Mouse (Mus musculus): ENCODE results near the gene Dgat2l6. TPM values are rescaled to one million over a fixed set of nuclear protein-coding genes. Genes with fewer than 3 reads are reported as not detected.

Gene Dgat2l6
- total RNA-seq (2017) = not detected in 3 replicates

GRCm38 (mm10) chrX:100524471-100524870 lies at the start of gene Dgat2l6:
Dgat2l6 (plus strand) TSS chrX:100524838.
- ATAC-seq (replicated peaks; ENCODE audit: insufficient number of reproducible peaks, low FRiP score, low TSS enrichment, poor library complexity, severe bottlenecking) = no peak

- no peak for ATAC-seq (replicated peaks; ENCODE audit: insufficient number of reproducible peaks, low FRiP score, low TSS enrichment, poor library complexity, severe bottlenecking)
Observed at GRCm38 (mm10) chrX:100475569-100476223, 48.9 kb upstream of the Dgat2l6 start.

- ATAC-seq (replicated peaks; ENCODE audit: insufficient number of reproducible peaks, low FRiP score, low TSS enrichment, poor library complexity, severe bottlenecking) = peak; percentile 79
Observed at GRCm38 (mm10) chrX:100480317-100480716, 44.3 kb upstream of the Dgat2l6 start.

- no peak for ATAC-seq (replicated peaks; ENCODE audit: insufficient number of reproducible peaks, low FRiP score, low TSS enrichment, poor library complexity, severe bottlenecking)
Observed at GRCm38 (mm10) chrX:100493500-100494067, 31.1 kb upstream of the Dgat2l6 start.

GRCm38 (mm10) chrX:100494068-100494978 lies 30.3 kb upstream of the Dgat2l6 start, which contains the start of gene Igbp1:
Igbp1 (plus strand) TSS chrX:100494291.
- peak; percentile 98 for ATAC-seq (replicated peaks; ENCODE audit: insufficient number of reproducible peaks, low FRiP score, low TSS enrichment, poor library complexity, severe bottlenecking)

GRCm38 (mm10) chrX:100504175-100504851 lies 20.3 kb upstream of the Dgat2l6 start:
- ATAC-seq (replicated peaks; ENCODE audit: insufficient number of reproducible peaks, low FRiP score, low TSS enrichment, poor library complexity, severe bottlenecking) = no peak

- no peak for ATAC-seq (replicated peaks; ENCODE audit: insufficient number of reproducible peaks, low FRiP score, low TSS enrichment, poor library complexity, severe bottlenecking)
Observed at GRCm38 (mm10) chrX:100508164-100508563, 16.5 kb upstream of the Dgat2l6 start.

- no peak for ATAC-seq (replicated peaks; ENCODE audit: insufficient number of reproducible peaks, low FRiP score, low TSS enrichment, poor library complexity, severe bottlenecking)
Observed at GRCm38 (mm10) chrX:100509921-100510320, 14.7 kb upstream of the Dgat2l6 start.

GRCm38 (mm10) chrX:100516683-100517082 lies 8.0 kb upstream of the Dgat2l6 start:
- no peak for ATAC-seq (replicated peaks; ENCODE audit: insufficient number of reproducible peaks, low FRiP score, low TSS enrichment, poor library complexity, severe bottlenecking)

- ATAC-seq (replicated peaks; ENCODE audit: insufficient number of reproducible peaks, low FRiP score, low TSS enrichment, poor library complexity, severe bottlenecking) = no peak
Observed at GRCm38 (mm10) chrX:100517626-100518025, 7.0 kb upstream of the Dgat2l6 start.

- no peak for ATAC-seq (replicated peaks; ENCODE audit: insufficient number of reproducible peaks, low FRiP score, low TSS enrichment, poor library complexity, severe bottlenecking)
Observed at GRCm38 (mm10) chrX:100518532-100518931, 6.1 kb upstream of the Dgat2l6 start.

- no peak for ATAC-seq (replicated peaks; ENCODE audit: insufficient number of reproducible peaks, low FRiP score, low TSS enrichment, poor library complexity, severe bottlenecking)
Observed at GRCm38 (mm10) chrX:100556026-100556425, 31.4 kb downstream of the Dgat2l6 start.

GRCm38 (mm10) chrX:100565696-100566095 lies 41.1 kb downstream of the Dgat2l6 start:
- no peak for ATAC-seq (replicated peaks; ENCODE audit: insufficient number of reproducible peaks, low FRiP score, low TSS enrichment, poor library complexity, severe bottlenecking)

GRCm38 (mm10) chrX:100571951-100572350 lies 47.3 kb downstream of the Dgat2l6 start, which contains the start of gene Awat1:
Awat1 (plus strand) TSS chrX:100572251.
- ATAC-seq (replicated peaks; ENCODE audit: insufficient number of reproducible peaks, low FRiP score, low TSS enrichment, poor library complexity, severe bottlenecking) = no peak

GRCm38 (mm10) chrX:100594791-100595190 lies 70.2 kb downstream of the Dgat2l6 start, which contains the start of gene P2ry4:
P2ry4 (minus strand) TSS chrX:100594869.
- no peak for ATAC-seq (replicated peaks; ENCODE audit: insufficient number of reproducible peaks, low FRiP score, low TSS enrichment, poor library complexity, severe bottlenecking)

Measured in monocyte, adult 5-6 weeks (primary cell).